In the genomic region with DNA sequence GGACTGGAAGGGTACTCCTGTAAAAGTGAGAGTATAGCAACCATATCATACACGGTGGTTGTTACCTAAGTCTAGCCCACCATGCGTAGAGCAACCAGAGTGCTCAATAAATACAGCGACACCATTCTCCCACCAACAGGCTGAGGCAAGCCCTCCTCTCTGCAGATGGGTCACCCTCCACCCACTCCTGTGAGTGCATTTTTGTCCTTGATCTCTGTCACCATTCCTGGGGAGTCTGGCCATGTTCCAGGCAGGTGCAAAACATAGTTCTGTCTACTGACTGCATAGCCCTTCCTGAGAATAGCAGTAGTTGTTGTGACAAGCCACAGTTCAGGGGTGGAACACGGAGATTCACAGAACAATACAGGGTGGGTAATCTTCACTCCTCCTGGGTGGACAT, we compare ENCODE assay signal across 13 mouse cellular contexts. TPM values are rescaled to one million over a fixed set of nuclear protein-coding genes. Genes with fewer than 3 reads are reported as not detected.
A peak's percentile ranks its signal among the peaks of the same experiment; 100 is the strongest.
DNase-seq lines count a peak whose midpoint lies in the region; TF ChIP-seq lines count a peak whose summit lies in the region.
"Had no signal": no experiment of that assay in that cellular context is flagged by ENCODE, and none has a peak within 500 bp of the region (broad histone marks: within the 10 kb centered on the region; RNA-seq: fewer than 3 reads in every experiment).

No protein-coding gene starts in this region.

- H3K9ac ChIP-seq in heart, adult 2 months (ENCODE audit: low read depth, low read length): no peak overlapping the region
- H3K9ac ChIP-seq: embryonic facial prominence, embryonic 15.5 days; liver, embryonic 14.5 days had no signal

- no peak for TF ChIP-seq EP300 in heart, adult 2 months (IDR thresholded peaks at IDR 0.05; ENCODE audit: insufficient read depth, low read depth, low read length)

- intact Hi-C loops in heart, adult 2 months (cut with DNase I): no loop called here
- intact Hi-C loops in heart, postnatal 14 days (cut with DNase I): no loop called here
- intact Hi-C loops in left cerebral cortex, adult 2 months (cut with DNase I): no loop called here
- intact Hi-C loops in left cerebral cortex, postnatal 10 days (cut with DNase I): no loop called here

- no peak for TF ChIP-seq POLR2A in heart, adult 2 months (IDR thresholded peaks at IDR 0.05; ENCODE audit: insufficient read depth, low read depth, low read length)
- no peak for TF ChIP-seq POLR2A in thymus, adult 2 months (IDR thresholded peaks at IDR 0.05; ENCODE audit: control insufficient read depth, extremely low read depth, insufficient read depth, low read length, poor library complexity)

- no peak for TF ChIP-seq CTCF in heart, adult 2 months (IDR thresholded peaks at IDR 0.05)
- TF ChIP-seq CTCF in left cerebral cortex, adult 2 months (IDR thresholded peaks at IDR 0.05): no peak
- no peak for TF ChIP-seq CTCF in thymus, adult 2 months (IDR thresholded peaks at IDR 0.05; ENCODE audit: borderline replicate concordance, control insufficient read depth, extremely low read depth, insufficient read depth, low read length, poor library complexity)

- no peaks in the 10 kb centered on the region for H3K36me3 ChIP-seq in heart, adult 2 months (ENCODE audit: control insufficient read depth, insufficient read depth, low read length)
- H3K36me3 ChIP-seq in thymus, adult 2 months (ENCODE audit: control insufficient read depth, insufficient read depth, low read length): no peaks in the 10 kb centered on the region

- WGBS in heart, adult 2 months: 77% methylated on average over 4 of the region's 4 CpGs
- WGBS in thymus, adult 2 months: 58% methylated on average over 4 of the region's 4 CpGs

- DNase-seq in cerebellum, adult 11 months: peak; percentile 33
- DNase-seq in cerebellum, adult 18-20 months: no peak
- DNase-seq in heart, adult 2 months: no peak
- DNase-seq in heart, postnatal 14 days: no peak
- DNase-seq in left cerebral cortex, adult 2 months (ENCODE audit: extremely low spot score in 1 of 2, low spot score in 2 of 2): no peak
- no peak for DNase-seq in left cerebral cortex, postnatal 10 days (ENCODE audit: extremely low spot score in 1 of 2, low spot score in 2 of 2)
- peak; percentile 16 for DNase-seq in thymus, adult 2 months
- no peak for DNase-seq in thymus, adult 18-20 months
- DNase-seq: embryo, embryonic 11 days; gastrocnemius, postnatal 25 days had no signal

- H3K4me3 ChIP-seq in heart, adult 2 months: no peak overlapping the region
- no peak overlapping the region for H3K4me3 ChIP-seq in left cerebral cortex, adult 2 months
- no peak overlapping the region for H3K4me3 ChIP-seq in thymus, adult 2 months (ENCODE audit: control insufficient read depth, insufficient read depth, low read length)
- H3K4me3 ChIP-seq: embryonic facial prominence, embryonic 15.5 days had no signal

- H3K27me3 ChIP-seq in heart, adult 2 months (ENCODE audit: control insufficient read depth, insufficient read depth, low read length): no peaks in the 10 kb centered on the region
- H3K27me3 ChIP-seq in thymus, adult 2 months (ENCODE audit: control insufficient read depth, insufficient read depth, low read length): no peaks in the 10 kb centered on the region
- H3K27me3 ChIP-seq: embryonic facial prominence, embryonic 15.5 days had no signal

- peaks cover 27% of the 10 kb centered on the region for H3K4me1 ChIP-seq in heart, adult 2 months (ENCODE audit: control insufficient read depth, insufficient read depth, low read length)
- H3K4me1 ChIP-seq in thymus, adult 2 months (replicated peaks; ENCODE audit: control insufficient read depth, insufficient read depth, low read length): peaks cover 58% of the 10 kb centered on the region

- no peaks in the 10 kb centered on the region for H3K79me2 ChIP-seq in heart, adult 2 months (replicated peaks; ENCODE audit: control insufficient read depth, insufficient read depth, low read length)

- H3K27ac ChIP-seq in heart, adult 2 months: peak overlapping the region; percentile 57
- peak overlapping the region; percentile 71; the same call in 1 of the 2 replicates for H3K27ac ChIP-seq in left cerebral cortex, adult 2 months
- H3K27ac ChIP-seq in thymus, adult 2 months (ENCODE audit: control insufficient read depth, insufficient read depth, low read length): peak overlapping the region; percentile 81
- H3K27ac ChIP-seq: embryonic facial prominence, embryonic 15.5 days; kidney, postnatal 0 days; liver, embryonic 14.5 days had no signal

RNA-seq across cellular contexts. Expression of gene Sbk1, which starts 12.0 kb away (rescaled TPM):
- total RNA-seq in heart, adult 2 months (2021): 10 to 100 TPM; 61.9 to 87.4 TPM
- 44.5 and 55.4 TPM in 2 replicates for polyA plus RNA-seq in heart, adult 2 months (2012; rRNA removed)
- 10 to 100 TPM; 77.7 to 82.2 TPM for total RNA-seq in heart, postnatal 14 days (2021)
- 10 to 100 TPM; 65.3 to 85.8 TPM for total RNA-seq in left cerebral cortex, adult 2 months (2021)
- total RNA-seq in left cerebral cortex, postnatal 10 days (2021): 100 to 1,000 TPM; 142 to 147 TPM
- polyA plus RNA-seq in thymus, adult 2 months (2012; rRNA removed): 78.1 and 82.0 TPM in 2 replicates

Comparison
In these comparisons a context has a peak if more than half of its experiments do, and no peak if none do; other contexts are left out.
1. DNase-seq: peak in cerebellum, adult 11 months (single experiment) and thymus, adult 2 months (single experiment); none in cerebellum, adult 18-20 months (0 of 2), heart, adult 2 months (0 of 2), heart, postnatal 14 days (0 of 2), left cerebral cortex, adult 2 months (0 of 2), left cerebral cortex, postnatal 10 days (0 of 2) and thymus, adult 18-20 months (0 of 2).
2. Peak in every context shown above with its lines, with median percentiles within 50 percentile points of each other: H3K27ac ChIP-seq.